In genomic region chr12:55648011-55648525, GRCm38 (mm10) we compare ENCODE assay signal across 29 mouse cellular contexts. TPM values are rescaled to one million over a fixed set of nuclear protein-coding genes. Genes with fewer than 3 reads are reported as not detected.
DNase-seq lines count a peak whose midpoint lies in the region; ATAC-seq and TF ChIP-seq lines count a peak whose summit lies in the region.
"Had no signal": no experiment of that assay in that cellular context is flagged by ENCODE, and none has a peak within 500 bp of the region (broad histone marks: within the 10 kb centered on the region; RNA-seq: fewer than 3 reads in every experiment).

No protein-coding gene starts in this region.

- DNase-seq in 416B (ENCODE audit: low read depth) = peak; percentile 5
- DNase-seq in CD4-positive helper T cell, adult 2 months (ENCODE audit: low read depth, low spot score) = peak; percentile 5
- DNase-seq in CH12.LX (ENCODE audit: extremely low read depth) = peak; percentile 28
- peak; percentile 63 for DNase-seq in induced T-regulatory cell, adult 2 months (ENCODE audit: low read depth)
- no peak for DNase-seq in layer of hippocampus, postnatal 10 days (ENCODE audit: low spot score in 2 of 2)
- DNase-seq: adrenal gland, adult 8-10 months; adrenal gland, postnatal 25 days; cerebellum, adult 18-20 months; cerebellum, adult 9-10 months; cerebellum, postnatal 14 days; gastrocnemius, postnatal 25 days; heart, adult 2 months; kidney, adult 2 months had no signal

- H3K27ac ChIP-seq in CH12.LX (ENCODE audit: insufficient read depth, low read depth) = no peak overlapping the region
- H3K27ac ChIP-seq in heart, embryonic 11.5 days (ENCODE audit: low read depth, low read length) = no peak overlapping the region
- H3K27ac ChIP-seq in kidney, embryonic 14.5 days (ENCODE audit: low read depth, low read length) = no peak overlapping the region
- H3K27ac ChIP-seq: heart, adult 2 months; heart, embryonic 10.5 days; hindbrain, embryonic 12.5 days; hindbrain, embryonic 15.5 days had no signal

- peak overlapping the region; percentile 62 for H3K4me2 ChIP-seq in CH12.LX (ENCODE audit: insufficient read depth, low read depth, poor library complexity, severe bottlenecking)
- no peak overlapping the region for H3K4me2 ChIP-seq in heart, embryonic 11.5 days
- no peak overlapping the region for H3K4me2 ChIP-seq in kidney, embryonic 14.5 days (replicated peaks; ENCODE audit: low read depth, low read length)
- H3K4me2 ChIP-seq: hindbrain, embryonic 12.5 days; hindbrain, embryonic 15.5 days had no signal

- H3K4me3 ChIP-seq in CH12.LX (replicated peaks in 1 of 3; ENCODE audit: low read depth in 2 of 3, low read length in 2 of 3, poor library complexity in 1 of 3) = no peak overlapping the region
- no peak overlapping the region for H3K4me3 ChIP-seq in heart, embryonic 11.5 days (ENCODE audit: low read depth, low read length)
- H3K4me3 ChIP-seq in kidney, embryonic 14.5 days (ENCODE audit: low read length) = no peak overlapping the region
- H3K4me3 ChIP-seq: heart, adult 2 months; heart, embryonic 10.5 days; hindbrain, embryonic 12.5 days; hindbrain, embryonic 15.5 days had no signal

- TF ChIP-seq CTCF in CH12.LX (conservative IDR thresholded peaks at IDR 0.05 in 1 of 2, IDR thresholded peaks at IDR 0.05 in 1 of 2; ENCODE audit: low read depth in 2 of 2, low read length in 2 of 2) = no peak

- no peak for TF ChIP-seq EP300 in CH12.LX (IDR thresholded peaks at IDR 0.05; ENCODE audit: low read length)

- H3K9me3 ChIP-seq in CH12.LX (replicated peaks; ENCODE audit: low read length) = no peaks in the 10 kb centered on the region
- H3K9me3 ChIP-seq in heart, embryonic 11.5 days (replicated peaks; ENCODE audit: control insufficient read depth, low read length) = no peaks in the 10 kb centered on the region
- H3K9me3 ChIP-seq in kidney, embryonic 14.5 days (ENCODE audit: control insufficient read depth, low read length) = no peaks in the 10 kb centered on the region
- H3K9me3 ChIP-seq: G1E; heart, embryonic 10.5 days; hindbrain, embryonic 12.5 days; hindbrain, embryonic 15.5 days had no signal

- peaks cover 0 to 13% of the 10 kb centered on the region in 2 experiments; a peak in 2 of 4 replicates for H3K4me1 ChIP-seq in CH12.LX (ENCODE audit: control insufficient read depth in 1 of 2, insufficient read depth in 2 of 2)
- H3K4me1 ChIP-seq in heart, embryonic 11.5 days (ENCODE audit: control insufficient read depth, insufficient read depth, low read length) = no peaks in the 10 kb centered on the region
- H3K4me1 ChIP-seq in kidney, embryonic 14.5 days (ENCODE audit: control insufficient read depth, insufficient read depth, low read length) = no peaks in the 10 kb centered on the region
- H3K4me1 ChIP-seq: heart, embryonic 10.5 days; hindbrain, embryonic 12.5 days; hindbrain, embryonic 15.5 days had no signal

- H3K36me3 ChIP-seq in CH12.LX (replicated peaks in 1 of 2; ENCODE audit: control insufficient read depth in 1 of 2, insufficient read depth in 1 of 2, low read length in 1 of 2) = peaks cover 0 to 10% of the 10 kb centered on the region in 2 experiments
- H3K36me3 ChIP-seq in heart, embryonic 11.5 days (ENCODE audit: control insufficient read depth, insufficient read depth, low read length) = no peaks in the 10 kb centered on the region
- no peaks in the 10 kb centered on the region for H3K36me3 ChIP-seq in kidney, embryonic 14.5 days (ENCODE audit: control insufficient read depth, insufficient read depth, low read length)
- H3K36me3 ChIP-seq: heart, embryonic 10.5 days; hindbrain, embryonic 12.5 days had no signal

- H3K79me2 ChIP-seq in CH12.LX (replicated peaks; ENCODE audit: control insufficient read depth, extremely low read depth, insufficient read depth, poor library complexity, severe bottlenecking) = no peaks in the 10 kb centered on the region

- no peak for ATAC-seq in heart, embryonic 11.5 days (replicated peaks; ENCODE audit: insufficient number of reproducible peaks, low FRiP score, low TSS enrichment)
- no peak for ATAC-seq in kidney, embryonic 14.5 days (ENCODE audit: low FRiP score, low TSS enrichment)
- no peak for ATAC-seq in erythroblast, adult 5-6 weeks (replicated peaks; ENCODE audit: low FRiP score, poor library complexity, severe bottlenecking)
- ATAC-seq: forebrain, embryonic 14.5 days; intestine, embryonic 16.5 days; Patski had no signal

- in situ Hi-C loops in CH12.LX (cut with MboI; ENCODE audit: low pct_ligation_motif_present, low pct_unique_long_range_greater_than_20kb, low sequenced_read_pairs) = no loop called here

- H3K9ac ChIP-seq in CH12.LX (ENCODE audit: insufficient read depth, low read depth) = peak overlapping the region; percentile 33
- H3K9ac ChIP-seq in heart, embryonic 11.5 days (ENCODE audit: low read depth, low read length) = no peak overlapping the region
- H3K9ac ChIP-seq in kidney, embryonic 14.5 days (ENCODE audit: low read depth, low read length) = no peak overlapping the region
- H3K9ac ChIP-seq: hindbrain, embryonic 12.5 days; hindbrain, embryonic 15.5 days had no signal

- TF ChIP-seq RAD21 in CH12.LX (IDR thresholded peaks at IDR 0.05; ENCODE audit: low read depth, low read length) = no peak

- dilution Hi-C loops in CH12.LX (cut with MboI; ENCODE audit: extremely low pct_ligation_motif_present, extremely low pct_unique_long_range_greater_than_20kb, low sequenced_read_pairs) = no loop called here

- WGBS in heart, embryonic 11.5 days (ENCODE audit: insufficient replicate concordance) = 91% methylated on average over 7 of the region's 7 CpGs
- 93% methylated on average over 7 of the region's 7 CpGs for WGBS in kidney, embryonic 14.5 days

- no peaks in the 10 kb centered on the region for H3K27me3 ChIP-seq in CH12.LX (replicated peaks)
- H3K27me3 ChIP-seq in heart, embryonic 11.5 days (ENCODE audit: control insufficient read depth, insufficient read depth, low read length) = no peaks in the 10 kb centered on the region
- no peaks in the 10 kb centered on the region for H3K27me3 ChIP-seq in kidney, embryonic 14.5 days (ENCODE audit: control insufficient read depth, insufficient read depth, low read length)
- H3K27me3 ChIP-seq: hindbrain, embryonic 12.5 days; hindbrain, embryonic 15.5 days; Patski had no signal

- TF ChIP-seq POLR2A in CH12.LX (IDR thresholded peaks at IDR 0.05; ENCODE audit: low read depth, low read length) = no peak

TF ChIP-seq in CH12.LX, 34 proteins besides CTCF, POLR2A, EP300 and RAD21:
- no peak for TF ChIP-seq BHLHE40 (IDR thresholded peaks at IDR 0.05; ENCODE audit: low read depth, low read length)
- TF ChIP-seq JUND (conservative IDR thresholded peaks at IDR 0.05; ENCODE audit: low read depth, low read length) = no peak
- TF ChIP-seq IRF4 (IDR thresholded peaks at IDR 0.05; ENCODE audit: low read depth, low read length) = peak; percentile 56; the same call in 1 of the 2 replicates
- TF ChIP-seq SIN3A (IDR thresholded peaks at IDR 0.05; ENCODE audit: low read length) = no peak
- no peak for TF ChIP-seq SMC3 (IDR thresholded peaks at IDR 0.05; ENCODE audit: low read depth, low read length)

RNA-seq across cellular contexts. Expression of gene Insm2, which starts 48.8 kb away (rescaled TPM):
- total RNA-seq in CH12.LX (2012; rRNA removed) = not detected in 2 replicates
- not detected in 2 replicates for total RNA-seq in CH12.LX (2014; rRNA removed)
- not detected in 2 replicates for polyA plus RNA-seq in CH12.LX (2012; ENCODE audit: insufficient read length, low read depth)
- total RNA-seq in layer of hippocampus, postnatal 10 days (2021) = under 1 TPM; 0.30 to 0.31 TPM
- polyA plus RNA-seq in heart, embryonic 11.5 days (2014; fragmentation: Nextera tagmentation; extraction: Ambion mirVana) = 0.07 TPM in 1 of 2 replicates, not detected in the other
- polyA plus RNA-seq in kidney, embryonic 14.5 days (2014; fragmentation: Nextera tagmentation; extraction: Ambion mirVana) = 0.08 and 0.09 TPM in 2 replicates
- total RNA-seq in erythroblast, adult 5-6 weeks (2015; ENCODE audit: low replicate concordance) = not detected in 2 replicates
- total RNA-seq in erythroblast, adult 5-6 weeks (2017; ENCODE audit: low replicate concordance) = not detected in 2 replicates
- total RNA-seq: gastrocnemius, adult 8-10 months; gastrocnemius, postnatal 25 days; heart, adult 2 months; heart, postnatal 25 days; hematopoietic stem cell, adult 5-6 weeks had no signal
- polyA plus RNA-seq: G1E; gonadal fat pad, adult 2 months; heart, adult 2 months; heart, embryonic 14.5 days; heart, postnatal 0 days had no signal

Comparison
In these comparisons a context has a peak if more than half of its experiments do, and no peak if none do; other contexts are left out.
1. DNase-seq: peak in 416B (single experiment), CD4-positive helper T cell, adult 2 months (single experiment), CH12.LX (single experiment) and induced T-regulatory cell, adult 2 months (single experiment); none in layer of hippocampus, postnatal 10 days (0 of 2).